Mouse (Mus musculus) CH12.LX (cell line): ENCODE data around the gene Gm20388.

Experiments
- CHD2 ChIP-seq: IDR thresholded peaks from 2 replicates; pipeline ENCODE4 v1.6.1; 2011; ENCODE audit warnings: low read length, improper control_type of control experiment
- CTCF ChIP-seq, 2 experiments: IDR thresholded peaks in 1 of 2; conservative IDR thresholded peaks in 1 of 2; 2 replicates each; pipeline ENCODE4 v1.5.1; 2011 to 2012; ENCODE audit warnings: low read depth in 2 of 2, low read length in 2 of 2, improper control_type of control experiment in 1 of 2, inconsistent platforms in 1 of 2, mild to moderate bottlenecking in 1 of 2, moderate library complexity in 1 of 2
- ETS1 ChIP-seq: conservative IDR thresholded peaks from 2 replicates; pipeline ENCODE4 v1.6.1; 2012; ENCODE audit warnings: low read depth, mild to moderate bottlenecking, inconsistent platforms, low read length, improper control_type of control experiment, moderate library complexity
- HCFC1 ChIP-seq: IDR thresholded peaks from 2 replicates; pipeline ENCODE4 v1.6.1; 2012; ENCODE audit warnings: low read depth, mild to moderate bottlenecking, inconsistent platforms, low read length, improper control_type of control experiment
- MAX ChIP-seq: IDR thresholded peaks from 2 replicates; pipeline ENCODE4 v1.6.1; 2011; ENCODE audit warnings: low read length, improper control_type of control experiment
- NELFE ChIP-seq: IDR thresholded peaks from 2 replicates; pipeline ENCODE4 v1.6.1; 2011; ENCODE audit warnings: low read depth, low read length, improper control_type of control experiment
- NRF1 ChIP-seq: IDR thresholded peaks from 2 replicates; pipeline ENCODE4 v1.6.1; 2014; ENCODE audit warnings: low read depth, mild to moderate bottlenecking, inconsistent platforms, low read length, improper control_type of control experiment, moderate library complexity
- POLR2A ChIP-seq: IDR thresholded peaks from 2 replicates; pipeline ENCODE4 v1.6.1; 2011; ENCODE audit warnings: low read depth, mild to moderate bottlenecking, improper control_type of control experiment, low read length
- TCF12 ChIP-seq: IDR thresholded peaks from 2 replicates; pipeline ENCODE4 v1.6.1; 2014; ENCODE audit warnings: low read depth, mild to moderate bottlenecking, inconsistent platforms, low read length, improper control_type of control experiment
- ZC3H11A ChIP-seq: IDR thresholded peaks from 2 replicates; pipeline ENCODE4 v1.6.1; 2012; ENCODE audit warnings: low read depth, mild to moderate bottlenecking, inconsistent platforms, low read length, improper control_type of control experiment
- ZKSCAN1 ChIP-seq: IDR thresholded peaks from 2 replicates; pipeline ENCODE4 v1.6.1; 2012; ENCODE audit warnings: low read depth, inconsistent platforms, low read length, improper control_type of control experiment, borderline replicate concordance
- ZMIZ1 ChIP-seq: IDR thresholded peaks from 2 replicates; pipeline ENCODE4 v1.6.1; 2012; ENCODE audit warnings: low read depth, mild to moderate bottlenecking, inconsistent platforms, low read length, improper control_type of control experiment

- TF ChIP-seq POLR2A (no peak), ETS1 (no peak), NRF1 (no peak), CTCF (conservative IDR thresholded peaks at IDR 0.05 in 1 of 2, IDR thresholded peaks at IDR 0.05 in 1 of 2; ENCODE audit: low read depth in 2 of 2, low read length in 2 of 2) (no peak), NELFE (no peak), CHD2 (no peak), TCF12 (no peak), ZKSCAN1 (no peak), MAX (no peak), HCFC1 (no peak), ZC3H11A (no peak), ZMIZ1 (no peak)
These were observed 3422.5 kb downstream of the Gm20388 start for GRCm38 (mm10) chr8:123333091-123333587.
